Mouse (Mus musculus): Measurements from ENCODE around the gene Panx3. TPM values are rescaled to one million over a fixed set of nuclear protein-coding genes. Genes with fewer than 3 reads are reported as not detected.

Panx3 gene
- polyA plus RNA-seq, 1 experiment from 2014 or later, result not detected

DNA sequence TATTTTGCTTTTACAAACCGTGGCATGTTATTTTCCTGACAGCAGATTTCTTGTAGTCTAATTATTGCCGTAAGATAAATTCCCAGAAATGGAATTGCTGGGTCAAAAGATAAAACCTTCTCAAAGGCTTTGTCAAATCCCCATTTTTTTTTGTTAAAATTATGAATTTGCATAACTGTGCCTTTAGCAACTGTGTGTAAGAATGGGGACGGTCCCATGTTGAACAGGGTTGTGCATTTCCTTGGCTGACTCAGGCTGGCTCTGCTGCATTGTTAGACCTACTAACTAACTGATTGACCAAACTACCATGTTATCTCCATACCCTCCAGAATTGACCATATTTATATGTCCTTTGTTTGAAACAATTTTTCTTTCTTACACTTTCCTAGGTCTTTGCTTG lies 34.8 kb downstream of the Panx3 start:
- CTCF ChIA-PET, result interaction anchor here (3.6 kb wide), 1 partner anchor 203 kb away, joined by 12 read pairs; no protein-coding TSS in a partner anchor
- no peaks in the 10 kb centered on the region for H3K27me3 ChIP-seq
- in situ Hi-C loops (cut with MboI; ENCODE audit: low pct_unique_long_range_greater_than_20kb), result no loop called here
- DNase-seq (ENCODE audit: low read depth, low spot score) (no peak), ATAC-seq (no peak)
- no peak for TF ChIP-seq CTCF (IDR thresholded peaks at IDR 0.05)
- POLR2A ChIA-PET, result no interaction called here

DNA sequence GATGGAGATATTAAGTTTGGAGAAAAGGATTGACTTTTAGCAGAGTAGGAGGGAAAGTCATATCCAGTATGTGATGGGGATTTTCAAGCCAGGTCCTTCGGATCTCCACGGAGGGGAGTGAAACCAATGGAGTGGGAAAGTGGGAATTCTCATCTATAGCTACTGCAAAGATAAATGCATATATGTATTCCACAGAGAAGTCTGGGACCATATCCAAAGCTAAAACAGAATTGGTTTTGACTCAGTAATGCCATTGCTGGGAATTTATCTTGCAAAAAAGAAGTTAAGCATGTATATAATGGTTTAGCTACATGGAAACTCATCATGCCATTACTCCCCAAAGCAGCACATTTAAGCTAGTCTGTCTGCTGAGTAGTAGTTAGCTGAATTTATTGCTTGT lies 36.7 kb downstream of the Panx3 start:
- in situ Hi-C loops (cut with MboI; ENCODE audit: low pct_unique_long_range_greater_than_20kb), result no loop called here
- ChIA-PET POLR2A (no interaction called here), CTCF (interaction anchor here (1.1 to 3.6 kb wide), 3 partner anchors 19 to 300 kb away, joined by 3 to 12 read pairs (median 3); no protein-coding TSS in a partner anchor)
- DNase-seq (ENCODE audit: low read depth, low spot score) (no peak), ATAC-seq (no peak)
- H3K27me3 ChIP-seq, result no peaks in the 10 kb centered on the region
- no peak for TF ChIP-seq CTCF (IDR thresholded peaks at IDR 0.05)

DNA sequence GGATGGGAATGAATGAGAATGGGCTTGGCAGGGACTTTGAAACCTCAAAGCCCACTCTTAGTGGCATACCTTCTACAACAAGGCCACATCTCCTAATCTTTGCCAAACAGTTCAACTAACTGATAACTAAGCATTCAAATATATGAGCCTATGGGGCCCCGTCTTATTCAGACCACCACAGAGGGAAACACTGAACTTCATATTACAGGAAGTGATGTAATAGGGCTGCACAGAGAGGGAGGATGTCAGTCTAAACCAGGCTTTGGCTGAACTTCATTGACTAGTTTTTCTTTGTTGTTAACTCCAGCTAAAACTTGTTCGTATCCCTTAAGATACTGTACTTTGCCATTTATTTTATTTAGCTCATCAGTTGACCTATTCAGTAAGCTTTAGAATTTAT lies 39.1 kb downstream of the Panx3 start:
- DNase-seq (ENCODE audit: low read depth, low spot score) (no peak), ATAC-seq (no peak)
- CTCF ChIA-PET, result interaction anchor here (1.8 kb wide), 1 partner anchor 15 kb away, joined by 7 read pairs; no protein-coding TSS in a partner anchor
- no peak for TF ChIP-seq CTCF (IDR thresholded peaks at IDR 0.05)
- POLR2A ChIA-PET, result no interaction called here
- H3K27me3 ChIP-seq, result no peaks in the 10 kb centered on the region
- in situ Hi-C loops (cut with MboI; ENCODE audit: low pct_unique_long_range_greater_than_20kb), result no loop called here

DNA sequence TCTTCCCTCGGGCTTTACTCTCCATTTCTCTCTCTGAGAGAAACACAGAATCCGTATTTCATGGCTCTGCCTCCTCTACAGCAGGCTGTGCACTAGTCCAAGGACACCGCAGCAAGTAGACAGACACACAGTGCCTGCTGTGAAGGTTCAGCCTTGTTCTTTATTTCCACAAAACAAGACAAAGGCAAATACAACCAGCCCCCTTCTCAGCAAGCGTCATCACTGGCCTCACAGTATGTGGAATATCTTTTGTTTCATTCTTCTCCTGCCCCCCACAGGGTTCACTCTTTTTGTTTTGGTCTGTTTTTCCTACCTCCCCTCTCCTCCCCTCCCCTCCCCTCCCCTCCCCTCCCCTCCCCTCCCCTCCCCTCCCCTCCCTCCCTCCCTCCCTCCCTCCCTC lies 40.5 kb downstream of the Panx3 start:
- POLR2A ChIA-PET, result no interaction called here
- in situ Hi-C loops (cut with MboI; ENCODE audit: low pct_unique_long_range_greater_than_20kb), result no loop called here
- H3K27me3 ChIP-seq, result no peaks in the 10 kb centered on the region
- TF ChIP-seq CTCF (IDR thresholded peaks at IDR 0.05), result no peak
- ATAC-seq, result no peak
- CTCF ChIA-PET, result no interaction called here
- no peak for DNase-seq (ENCODE audit: low read depth, low spot score)

DNA sequence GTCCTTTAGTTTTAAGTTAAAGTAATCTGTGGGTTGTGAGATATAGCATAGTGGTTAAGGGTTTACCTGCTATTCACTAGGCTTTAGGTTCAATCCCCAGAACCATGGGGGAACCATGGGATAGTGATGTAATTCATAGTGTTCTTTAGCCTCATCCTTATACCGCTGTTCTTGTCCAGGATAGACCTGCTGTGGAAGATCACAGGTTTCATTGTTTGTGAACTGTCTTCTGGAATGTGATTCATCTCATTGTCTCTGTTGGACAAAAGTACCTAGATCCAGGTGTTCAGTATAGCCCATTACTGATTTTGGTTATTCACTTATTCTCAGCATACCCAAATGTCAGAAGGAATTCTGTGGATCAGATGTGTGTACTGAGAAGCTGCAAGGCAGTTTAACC lies 41.8 kb downstream of the Panx3 start:
- TF ChIP-seq CTCF (IDR thresholded peaks at IDR 0.05), result no peak
- ChIA-PET CTCF (no interaction called here), POLR2A (no interaction called here)
- DNase-seq (ENCODE audit: low read depth, low spot score) (no peak), ATAC-seq (no peak)
- no peaks in the 10 kb centered on the region for H3K27me3 ChIP-seq
- in situ Hi-C loops (cut with MboI; ENCODE audit: low pct_unique_long_range_greater_than_20kb), result no loop called here

DNA sequence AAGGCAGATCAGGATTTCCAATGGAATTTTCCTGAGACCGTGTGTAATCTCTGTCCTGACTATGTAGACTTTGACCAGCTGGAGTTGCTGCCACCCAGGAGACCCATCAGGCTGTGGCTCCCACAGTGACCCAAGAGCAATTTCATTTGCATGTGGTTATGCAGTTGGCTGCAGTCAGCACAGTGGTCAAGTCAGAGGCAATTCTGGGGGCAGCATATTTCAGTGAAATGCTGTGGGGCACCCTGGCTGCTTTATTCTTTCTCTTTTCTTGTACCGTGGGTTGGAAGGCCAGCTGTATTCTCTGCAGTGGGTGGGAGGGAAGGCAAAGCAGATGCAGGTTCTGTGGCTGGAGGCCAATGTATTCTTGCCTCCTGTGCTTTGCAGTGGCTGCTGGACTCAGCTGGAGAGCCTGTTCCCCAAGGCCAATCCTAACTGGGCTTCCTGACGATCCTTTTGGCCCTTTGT lies 42.9 kb downstream of the Panx3 start:
- no peak for DNase-seq (ENCODE audit: low read depth, low spot score)
- no peaks in the 10 kb centered on the region for H3K27me3 ChIP-seq
- CTCF ChIA-PET, result interaction anchor here (0.7 kb wide), 1 partner anchor 10 kb away, joined by 3 read pairs; no protein-coding TSS in a partner anchor

DNA sequence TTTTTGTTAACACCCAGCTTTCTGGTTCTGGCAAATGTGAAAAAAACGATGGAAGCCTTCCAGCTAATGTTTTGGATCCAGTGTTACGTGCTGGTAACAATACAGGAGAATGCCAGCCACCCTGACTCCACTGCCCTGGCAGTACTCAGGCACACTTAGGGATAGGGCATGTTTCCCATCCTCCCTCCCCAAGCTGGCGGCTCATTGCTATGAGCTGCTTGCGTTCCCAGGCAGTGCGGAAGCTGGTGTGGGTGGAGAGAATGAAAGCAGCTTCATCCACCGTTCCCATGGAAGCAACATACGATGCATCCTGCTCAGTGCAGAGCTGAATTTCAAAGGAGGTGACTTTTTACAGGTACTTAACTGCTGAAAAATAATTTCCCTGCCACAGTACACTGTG lies 43.4 kb downstream of the Panx3 start:
- in situ Hi-C loops (cut with MboI; ENCODE audit: low pct_unique_long_range_greater_than_20kb), result no loop called here
- TF ChIP-seq CTCF (IDR thresholded peaks at IDR 0.05), result no peak
- no peak for DNase-seq (ENCODE audit: low read depth, low spot score)
- no peaks in the 10 kb centered on the region for H3K27me3 ChIP-seq
- ChIA-PET CTCF (interaction anchor here (0.7 kb wide), 1 partner anchor 10 kb away, joined by 3 read pairs; no protein-coding TSS in a partner anchor), POLR2A (interaction anchor here (1.0 kb wide), 1 partner anchor 119 kb away, joined by 3 read pairs; no protein-coding TSS in a partner anchor)
- ATAC-seq, result no peak

More for the DNA sequence above, 42.9 kb downstream of the Panx3 start:
- no peak for ATAC-seq
- no peak for TF ChIP-seq CTCF (IDR thresholded peaks at IDR 0.05)
- in situ Hi-C loops (cut with MboI; ENCODE audit: low pct_unique_long_range_greater_than_20kb), result no loop called here
- POLR2A ChIA-PET, result no interaction called here

DNA sequence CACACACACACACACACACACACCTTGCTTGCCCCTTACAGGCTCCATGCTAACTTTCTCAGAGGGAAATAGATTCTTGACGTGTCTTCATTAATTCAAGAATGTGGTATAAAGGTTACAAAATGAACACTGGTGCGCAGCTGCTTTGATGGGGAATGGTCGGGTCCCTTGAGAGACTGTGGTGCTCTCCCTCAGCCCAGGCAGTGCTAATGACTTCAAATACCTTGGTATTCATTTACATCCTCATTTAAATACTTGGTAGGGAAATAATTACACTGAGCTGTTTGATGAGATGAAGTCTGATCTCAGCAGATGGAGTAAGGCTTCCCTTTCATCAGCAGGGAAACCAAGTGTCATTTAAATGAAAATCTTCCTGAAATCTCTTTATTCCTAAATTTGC lies 43.9 kb downstream of the Panx3 start:
- TF ChIP-seq CTCF (IDR thresholded peaks at IDR 0.05), result no peak
- in situ Hi-C loops (cut with MboI; ENCODE audit: low pct_unique_long_range_greater_than_20kb), result no loop called here
- CTCF ChIA-PET, result interaction anchor here (0.7 to 1.2 kb wide), 2 partner anchors 11 kb away, joined by 3 read pairs; no protein-coding TSS in a partner anchor
- POLR2A ChIA-PET, result interaction anchor here (1.0 kb wide), 1 partner anchor 118 kb away, joined by 3 read pairs; no protein-coding TSS in a partner anchor
- no peak for DNase-seq (ENCODE audit: low read depth, low spot score)
- no peaks in the 10 kb centered on the region for H3K27me3 ChIP-seq
- no peak for ATAC-seq

DNA sequence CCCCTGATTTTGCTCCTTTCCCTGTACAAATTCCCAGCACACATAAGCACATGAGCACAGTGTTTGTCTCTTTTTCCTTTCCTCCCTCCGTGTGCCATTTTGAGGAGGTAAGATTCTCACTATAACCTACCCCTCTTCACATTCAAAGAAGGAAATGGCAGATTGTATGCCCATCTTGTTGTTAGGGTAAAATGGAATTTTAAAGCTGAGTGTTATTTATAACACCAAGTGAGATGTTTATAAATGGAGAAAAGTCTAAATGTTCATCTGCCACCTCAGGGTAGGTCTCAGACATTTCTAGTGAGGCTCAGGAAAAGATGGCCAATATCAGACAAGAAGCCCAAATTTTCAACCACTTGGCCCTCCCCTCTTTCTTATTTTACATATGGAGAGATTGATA lies 44.5 kb downstream of the Panx3 start:
- no peak for TF ChIP-seq CTCF (IDR thresholded peaks at IDR 0.05)
- ChIA-PET POLR2A (interaction anchor here (0.5 to 1.0 kb wide), 2 partner anchors 62 to 118 kb away, joined by 3 to 5 read pairs; no protein-coding TSS in a partner anchor), CTCF (interaction anchor here (1.2 kb wide), 1 partner anchor 11 kb away, joined by 3 read pairs; no protein-coding TSS in a partner anchor)
- no peaks in the 10 kb centered on the region for H3K27me3 ChIP-seq
- DNase-seq (ENCODE audit: low read depth, low spot score) (no peak), ATAC-seq (no peak)
- in situ Hi-C loops (cut with MboI; ENCODE audit: low pct_unique_long_range_greater_than_20kb), result no loop called here

DNA sequence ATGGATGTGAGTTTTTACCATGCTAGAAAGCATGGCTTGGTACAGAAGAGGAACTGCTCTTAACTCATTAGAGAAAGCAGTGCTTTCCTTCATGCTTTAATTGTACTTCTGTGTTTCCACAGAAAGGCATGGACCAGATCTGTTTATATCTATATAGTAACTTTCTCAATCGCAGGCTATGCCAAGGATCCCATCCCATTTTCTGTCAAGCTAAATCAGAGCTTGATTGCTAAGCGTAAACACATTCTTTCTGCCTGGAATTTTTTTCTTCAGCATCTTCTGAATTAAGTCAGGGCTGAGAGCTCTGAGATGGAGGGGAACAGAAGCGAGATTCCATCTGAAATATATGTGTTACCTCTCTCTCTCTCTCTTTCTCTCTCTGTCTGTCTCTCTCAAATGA lies 45.1 kb downstream of the Panx3 start:
- POLR2A ChIA-PET, result no interaction called here
- no peak for DNase-seq (ENCODE audit: low read depth, low spot score)
- H3K27me3 ChIP-seq, result no peaks in the 10 kb centered on the region
- in situ Hi-C loops (cut with MboI; ENCODE audit: low pct_unique_long_range_greater_than_20kb), result no loop called here
- ATAC-seq, result no peak
- TF ChIP-seq CTCF (IDR thresholded peaks at IDR 0.05), result no peak
- CTCF ChIA-PET, result interaction anchor here (1.2 kb wide), 1 partner anchor 12 kb away, joined by 3 read pairs; no protein-coding TSS in a partner anchor

DNA sequence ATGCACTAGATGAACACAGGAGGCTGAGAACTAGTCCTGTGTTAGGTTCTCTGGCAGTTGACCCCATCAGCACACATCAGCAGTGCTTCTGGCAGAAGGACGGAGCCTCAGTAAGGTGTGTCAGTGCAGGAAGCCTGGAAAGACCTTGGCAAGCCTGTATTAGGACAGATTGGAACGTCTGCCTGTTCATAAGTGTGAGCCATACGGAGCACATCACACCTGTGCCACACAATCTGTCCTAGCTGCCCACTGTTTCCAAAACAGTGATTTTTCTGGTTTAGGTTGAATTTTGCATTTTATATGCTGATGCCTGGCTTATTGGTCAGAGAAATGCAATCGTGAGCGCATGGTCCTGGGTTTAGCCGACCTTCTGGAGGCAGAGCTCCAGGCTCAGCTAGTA lies 47.7 kb downstream of the Panx3 start:
- POLR2A ChIA-PET, result no interaction called here
- in situ Hi-C loops (cut with MboI; ENCODE audit: low pct_unique_long_range_greater_than_20kb), result no loop called here
- CTCF ChIA-PET, result interaction anchor here (5.5 kb wide), 1 partner anchor 190 kb away, joined by 24 read pairs; no protein-coding TSS in a partner anchor
- no peak for DNase-seq (ENCODE audit: low read depth, low spot score)
- no peak for TF ChIP-seq CTCF (IDR thresholded peaks at IDR 0.05)
- ATAC-seq, result no peak
- H3K27me3 ChIP-seq, result no peaks in the 10 kb centered on the region

Measured in Patski (cell line).